Mouse (Mus musculus): ENCODE data around the gene Mpp3.

DNA sequence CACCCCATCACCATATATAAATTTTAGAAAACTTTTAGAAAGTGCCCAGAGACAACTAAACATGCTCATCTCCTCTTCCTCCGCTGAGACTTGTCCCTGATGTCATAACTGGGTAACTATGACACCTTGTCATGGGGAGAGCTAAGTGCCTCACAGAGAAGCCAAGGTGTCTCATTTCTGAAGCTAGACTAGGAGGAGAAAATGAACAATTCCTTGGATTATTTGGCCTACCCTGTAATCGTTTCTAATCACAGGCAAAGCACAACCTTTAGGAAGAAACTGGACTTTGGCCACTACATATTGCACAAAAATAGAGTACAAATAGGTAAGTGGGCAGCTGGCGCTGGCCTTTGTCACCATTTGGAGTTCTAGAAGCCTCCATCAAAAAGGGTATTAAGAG lies 41.3 kb downstream of the Mpp3 start, which contains the start of gene Dusp3:
- no peak for TF ChIP-seq POLR2A (IDR thresholded peaks at IDR 0.05; ENCODE audit: borderline replicate concordance, extremely low read depth, low read depth, low read length)
- no peak for TF ChIP-seq CTCF (IDR thresholded peaks at IDR 0.05; ENCODE audit: insufficient read depth, low read length)
